Mouse (Mus musculus): Measurements from ENCODE around the gene Pi4kb. TPM values are rescaled to one million over a fixed set of nuclear protein-coding genes. Genes with fewer than 3 reads are reported as not detected.

Pi4kb gene
- polyA plus RNA-seq, 1 experiment: 68.9 TPM

- Histone ChIP-seq H3K4me1 (ENCODE audit: control insufficient read depth, insufficient read depth, low read length) (peaks cover 24% of the 10 kb centered on the region), H3K27me3 (ENCODE audit: control insufficient read depth, insufficient read depth, low read length) (no peaks in the 10 kb centered on the region), H3K4me3 (replicated peaks; ENCODE audit: insufficient read depth, low read depth, low read length) (no peak overlapping the region), H3K27ac (ENCODE audit: insufficient read depth, low read length) (peak overlapping the region; percentile 57)
- WGBS: 15% methylated on average over 3 of the region's 3 CpGs
- DNase-seq: no peak
- TF ChIP-seq POLR2A (IDR thresholded peaks at IDR 0.05; ENCODE audit: borderline replicate concordance, insufficient read depth, low read length) (no peak), CTCF (IDR thresholded peaks at IDR 0.05; ENCODE audit: borderline replicate concordance, insufficient read depth, low read depth, low read length) (no peak)
Measured at GRCm38 (mm10) chr3:95005651-95006050, 31.1 kb downstream of the Pi4kb start.

GRCm38 (mm10) chr3:95007706-95008105, 33.2 kb downstream of the Pi4kb start:
- Histone ChIP-seq H3K27me3 (ENCODE audit: control insufficient read depth, insufficient read depth, low read length) (no peaks in the 10 kb centered on the region), H3K4me1 (ENCODE audit: control insufficient read depth, insufficient read depth, low read length) (peaks cover 41% of the 10 kb centered on the region), H3K4me3 (replicated peaks; ENCODE audit: insufficient read depth, low read depth, low read length) (no peak overlapping the region), H3K27ac (ENCODE audit: insufficient read depth, low read length) (no peak overlapping the region)
- TF ChIP-seq POLR2A (IDR thresholded peaks at IDR 0.05; ENCODE audit: borderline replicate concordance, insufficient read depth, low read length) (no peak), CTCF (IDR thresholded peaks at IDR 0.05; ENCODE audit: borderline replicate concordance, insufficient read depth, low read depth, low read length) (no peak)
- whole genome bisulfite sequencing: 62% methylated on average over 9 of the region's 9 CpGs
- DNase-seq: no peak

GRCm38 (mm10) chr3:95010396-95010795, 35.9 kb downstream of the Pi4kb start:
- no peaks in the 10 kb centered on the region for H3K27me3 ChIP-seq (ENCODE audit: control insufficient read depth, insufficient read depth, low read length)
- DNase-seq: peak; percentile 46
- no peak overlapping the region for H3K4me3 ChIP-seq (replicated peaks; ENCODE audit: insufficient read depth, low read depth, low read length)
- 28% methylated on average over 7 of the region's 7 CpGs for WGBS
- no peak for TF ChIP-seq CTCF (IDR thresholded peaks at IDR 0.05; ENCODE audit: borderline replicate concordance, insufficient read depth, low read depth, low read length)
- no peak for TF ChIP-seq POLR2A (IDR thresholded peaks at IDR 0.05; ENCODE audit: borderline replicate concordance, insufficient read depth, low read length)
- H3K27ac ChIP-seq (ENCODE audit: insufficient read depth, low read length): no peak overlapping the region
- peaks cover 45% of the 10 kb centered on the region for H3K4me1 ChIP-seq (ENCODE audit: control insufficient read depth, insufficient read depth, low read length)

- 33% methylated on average over 3 of the region's 3 CpGs for WGBS
- Histone ChIP-seq H3K4me3 (replicated peaks; ENCODE audit: insufficient read depth, low read depth, low read length) (peak overlapping the region; percentile 76), H3K27me3 (ENCODE audit: control insufficient read depth, insufficient read depth, low read length) (no peaks in the 10 kb centered on the region), H3K4me1 (ENCODE audit: control insufficient read depth, insufficient read depth, low read length) (peaks cover 38% of the 10 kb centered on the region), H3K27ac (ENCODE audit: insufficient read depth, low read length) (peak overlapping the region; percentile 67)
- DNase-seq: no peak
- TF ChIP-seq POLR2A (IDR thresholded peaks at IDR 0.05; ENCODE audit: borderline replicate concordance, insufficient read depth, low read length): no peak
- TF ChIP-seq CTCF (IDR thresholded peaks at IDR 0.05; ENCODE audit: borderline replicate concordance, insufficient read depth, low read depth, low read length): no peak
Measured at GRCm38 (mm10) chr3:95012982-95013381, 38.5 kb downstream of the Pi4kb start.

GRCm38 (mm10) chr3:95013699-95014427, 39.3 kb downstream of the Pi4kb start:
- Histone ChIP-seq H3K27ac (ENCODE audit: insufficient read depth, low read length) (peak overlapping the region; percentile 67), H3K4me3 (replicated peaks; ENCODE audit: insufficient read depth, low read depth, low read length) (peak overlapping the region; percentile 76), H3K27me3 (ENCODE audit: control insufficient read depth, insufficient read depth, low read length) (no peaks in the 10 kb centered on the region), H3K4me1 (ENCODE audit: control insufficient read depth, insufficient read depth, low read length) (peaks cover 38% of the 10 kb centered on the region)
- TF ChIP-seq POLR2A (IDR thresholded peaks at IDR 0.05; ENCODE audit: borderline replicate concordance, insufficient read depth, low read length): 0 out of 2 replicates have a peak, but pooled peaks have one; percentile 17
- TF ChIP-seq CTCF (IDR thresholded peaks at IDR 0.05; ENCODE audit: borderline replicate concordance, insufficient read depth, low read depth, low read length): no peak; the same call in 1 of the 2 replicates
- WGBS: 4% methylated on average over 13 of the region's 13 CpGs
- peak; percentile 78 to 84 for DNase-seq

- H3K27me3 ChIP-seq (ENCODE audit: control insufficient read depth, insufficient read depth, low read length): no peaks in the 10 kb centered on the region
- H3K27ac ChIP-seq (ENCODE audit: insufficient read depth, low read length): peak overlapping the region; percentile 55
- peaks cover 31% of the 10 kb centered on the region for H3K4me1 ChIP-seq (ENCODE audit: control insufficient read depth, insufficient read depth, low read length)
- DNase-seq: peak; percentile 65 to 73
- TF ChIP-seq CTCF (IDR thresholded peaks at IDR 0.05; ENCODE audit: borderline replicate concordance, insufficient read depth, low read depth, low read length) (no peak), POLR2A (IDR thresholded peaks at IDR 0.05; ENCODE audit: borderline replicate concordance, insufficient read depth, low read length) (no peak)
- peak overlapping the region; percentile 76 for H3K4me3 ChIP-seq (replicated peaks; ENCODE audit: insufficient read depth, low read depth, low read length)
- under 1% methylated on average over 44 of the region's 44 CpGs for WGBS
Measured at GRCm38 (mm10) chr3:95014428-95015151, 40.1 kb downstream of the Pi4kb start.

GRCm38 (mm10) chr3:95015337-95015872, 40.9 kb downstream of the Pi4kb start, which contains the start of gene Zfp687:
Gene Zfp687, minus strand, starts transcription at chr3:95015448.
- Histone ChIP-seq H3K27ac (ENCODE audit: insufficient read depth, low read length) (peak within 1 kb of the TSS; percentile 87), H3K27me3 (ENCODE audit: control insufficient read depth, insufficient read depth, low read length) (no peaks in the 10 kb centered on the region), H3K4me3 (replicated peaks; ENCODE audit: insufficient read depth, low read depth, low read length) (peak within 1 kb of the TSS; percentile 86), H3K4me1 (ENCODE audit: control insufficient read depth, insufficient read depth, low read length) (peaks cover 24% of the 10 kb centered on the region)
- WGBS: under 1% methylated on average over 30 of the region's 37 CpGs
- peak; percentile 100 for DNase-seq
- no peak for TF ChIP-seq CTCF (IDR thresholded peaks at IDR 0.05; ENCODE audit: borderline replicate concordance, insufficient read depth, low read depth, low read length)
- TF ChIP-seq POLR2A (IDR thresholded peaks at IDR 0.05; ENCODE audit: borderline replicate concordance, insufficient read depth, low read length): peak; percentile 90
